Mouse (Mus musculus) heart, adult 2 months (tissue): Measurements from ENCODE around the gene Igfbp3.

Source experiments
- CTCF ChIP-seq: fragments of 200-600 bp; IDR thresholded peaks from 2 replicates; pipeline ENCODE4 v1.8.1; 2022; ENCODE audit warnings: antibody characterized with exemption, mild to moderate bottlenecking, moderate library complexity
- POLR2A ChIP-seq: fragments of 200-500 bp; IDR thresholded peaks from 2 replicates; pipeline ENCODE4 v1.6.1; 2011; ENCODE audit warnings: mild to moderate bottlenecking, low read depth, low read length, control low read depth; ENCODE audit not compliant: insufficient read depth

DNA sequence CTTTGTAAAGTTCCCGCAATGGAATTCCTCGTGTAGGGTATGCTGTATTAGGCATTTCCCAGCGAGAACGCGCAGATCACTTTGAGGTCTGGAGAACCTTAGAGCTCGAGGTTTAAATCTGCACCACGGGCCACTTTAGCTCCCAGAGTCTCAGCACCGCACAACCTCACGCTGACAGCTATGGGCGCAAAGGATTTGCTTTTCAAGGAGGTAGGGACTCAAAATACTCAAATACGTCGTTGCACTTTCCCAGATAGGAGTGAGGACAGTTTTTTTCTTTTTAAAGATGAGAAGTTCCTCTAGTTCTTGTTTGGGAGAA is 578 bp upstream of the Igfbp3 start:
- TF ChIP-seq CTCF (no peak), POLR2A (no peak)
